Mouse (Mus musculus): Measurements from ENCODE around the gene Cdh18.

GRCm38 (mm10) chr15:23366325-23366724, 817.5 kb downstream of the Cdh18 start:
- no peak for TF ChIP-seq CHD1 (IDR thresholded peaks at IDR 0.05; ENCODE audit: low read depth, low read length)
- TF ChIP-seq GABPA (IDR thresholded peaks at IDR 0.05; ENCODE audit: low read depth, low read length): no peak
- no peak for TF ChIP-seq EP300 (IDR thresholded peaks at IDR 0.05; ENCODE audit: low read depth in 1 of 2, low read length in 2 of 2)
- no peak for TF ChIP-seq POLR2AphosphoS5 (IDR thresholded peaks at IDR 0.05; ENCODE audit: borderline replicate concordance, low read depth, low read length)
- TF ChIP-seq NELFE (IDR thresholded peaks at IDR 0.05; ENCODE audit: low read depth, low read length): no peak
- TF ChIP-seq CTCF (IDR thresholded peaks at IDR 0.05 in 2 of 3, conservative IDR thresholded peaks at IDR 0.05 in 1 of 3; ENCODE audit: control insufficient read depth in 1 of 3, insufficient read depth in 1 of 3, low read depth in 2 of 3, low read length in 3 of 3, poor library complexity in 1 of 3, severe bottlenecking in 1 of 3): no peak
- TF ChIP-seq TBP (IDR thresholded peaks at IDR 0.05; ENCODE audit: low read depth, low read length): no peak
- TF ChIP-seq POLR2A (IDR thresholded peaks at IDR 0.05; ENCODE audit: control insufficient read depth in 1 of 2, insufficient read depth in 1 of 2, low read depth in 1 of 2, low read length in 2 of 2, poor library complexity in 1 of 2): no peak
- no peak for TF ChIP-seq TCF12 (IDR thresholded peaks at IDR 0.05; ENCODE audit: low read depth, low read length)
- TF ChIP-seq BHLHE40 (IDR thresholded peaks at IDR 0.05; ENCODE audit: borderline replicate concordance, low read depth, low read length): no peak
- TF ChIP-seq SIN3A (IDR thresholded peaks at IDR 0.05; ENCODE audit: low read length): no peak
